Mouse (Mus musculus) liver, embryonic 13.5 days (tissue): ENCODE results near the gene Chic1. TPM values are rescaled to one million over a fixed set of nuclear protein-coding genes. Genes with fewer than 3 reads are reported as not detected.
A peak's percentile ranks its signal among the peaks of the same experiment; 100 is the strongest.

Experiments
- ATAC-seq: fragments of 200-750 bp; cut with Nextera tagmentation; 2 replicates; pipeline ENCODE4 v1.8.0; 2017; ENCODE audit warnings: low read depth, mild to moderate bottlenecking, moderate number of reproducible peaks, moderate library complexity
- DNase-seq: peaks from one replicate; pipeline ENCODE4 v3.0.0; 2022
- H3K27ac ChIP-seq: fragments of 300-500 bp; sonication (generic); 2 replicates; pipeline ENCODE4 v1.5.1; 2015; ENCODE audit warnings: moderate library complexity, mild to moderate bottlenecking, inconsistent platforms
- H3K27me3 ChIP-seq: fragments of 300-500 bp; sonication (generic); 2 replicates; pipeline ENCODE4 v1.6.1; 2015; ENCODE audit warnings: mild to moderate bottlenecking, inconsistent platforms
- H3K36me3 ChIP-seq: fragments of 300-500 bp; sonication (generic); 2 replicates; pipeline ENCODE4 v1.6.1; 2015; ENCODE audit warnings: mild to moderate bottlenecking, inconsistent platforms
- H3K4me1 ChIP-seq: fragments of 300-500 bp; sonication (generic); replicated peaks from 2 replicates; pipeline ENCODE4 v1.6.1; 2015; ENCODE audit warnings: inconsistent platforms
- H3K4me2 ChIP-seq: fragments of 300-500 bp; sonication (generic); 2 replicates; pipeline ENCODE4 v1.6.1; 2015; ENCODE audit warnings: inconsistent platforms, mild to moderate bottlenecking, moderate library complexity
- H3K4me3 ChIP-seq: fragments of 300-500 bp; sonication (generic); replicated peaks from 2 replicates; pipeline ENCODE4 v1.5.1; 2015; ENCODE audit warnings: mild to moderate bottlenecking, inconsistent platforms
- H3K9ac ChIP-seq: fragments of 300-500 bp; sonication (generic); 2 replicates; pipeline ENCODE4 v1.6.1; 2015; ENCODE audit warnings: mild to moderate bottlenecking, inconsistent platforms
- H3K9me3 ChIP-seq: fragments of 300-500 bp; sonication (generic); replicated peaks from 2 replicates; pipeline ENCODE4 v1.6.1; 2016; ENCODE audit warnings: inconsistent platforms
- WGBS: fragments of 180-500 bp; shearing (Covaris S2); methylation state at CpG from one replicate; pipeline ENCODE4 v1.1.7; 2015; ENCODE audit not compliant: insufficient replicate concordance; 5-methylcytosine and 5-hydroxymethylcytosine counted together
- polyA plus RNA-seq: library from polyadenylated mRNA; unstranded; fragments of >200 nt; fragmentation: Nextera tagmentation; extraction: Ambion mirVana; gene quantifications from 2 replicates; pipeline ENCODE4 v1.2.1, GENCODE M21; 2015

Chic1 gene
- polyA plus RNA-seq, 1 experiment from 2014 or later: 0.35 TPM

DNA sequence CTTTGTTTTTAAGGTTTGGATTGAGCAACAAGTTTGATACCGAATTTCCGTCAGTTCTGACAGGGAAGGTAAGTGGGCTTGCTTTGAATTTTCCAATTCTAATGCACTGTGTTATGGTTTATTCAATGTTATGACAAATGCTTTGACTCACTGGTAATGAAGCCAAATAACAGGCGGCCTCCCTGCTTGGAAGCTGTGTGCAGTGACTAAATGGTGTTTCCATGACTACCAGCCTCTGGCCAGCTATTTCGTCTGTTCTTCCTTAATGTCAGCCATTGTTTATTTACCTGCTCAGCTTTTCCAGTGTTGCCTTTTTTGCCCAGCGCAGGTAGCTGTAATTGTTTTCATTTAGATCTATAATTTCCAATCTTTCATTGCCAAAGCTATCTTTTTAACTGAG, 9.9 kb downstream of the Chic1 start:
- H3K9me3 ChIP-seq: no peaks in the 10 kb centered on the region
- H3K36me3 ChIP-seq: no peaks in the 10 kb centered on the region
- no peak overlapping the region for H3K27ac ChIP-seq
- H3K4me1 ChIP-seq: no peaks in the 10 kb centered on the region
- DNase-seq: no peak
- peaks cover 14% of the 10 kb centered on the region; the same call in 1 of the 2 replicates for H3K27me3 ChIP-seq
- no peak for ATAC-seq
- 60% methylated on average over 5 of the region's 5 CpGs for WGBS
- H3K9ac ChIP-seq: no peak overlapping the region
- H3K4me2 ChIP-seq: no peak overlapping the region
- no peak overlapping the region for H3K4me3 ChIP-seq

DNA sequence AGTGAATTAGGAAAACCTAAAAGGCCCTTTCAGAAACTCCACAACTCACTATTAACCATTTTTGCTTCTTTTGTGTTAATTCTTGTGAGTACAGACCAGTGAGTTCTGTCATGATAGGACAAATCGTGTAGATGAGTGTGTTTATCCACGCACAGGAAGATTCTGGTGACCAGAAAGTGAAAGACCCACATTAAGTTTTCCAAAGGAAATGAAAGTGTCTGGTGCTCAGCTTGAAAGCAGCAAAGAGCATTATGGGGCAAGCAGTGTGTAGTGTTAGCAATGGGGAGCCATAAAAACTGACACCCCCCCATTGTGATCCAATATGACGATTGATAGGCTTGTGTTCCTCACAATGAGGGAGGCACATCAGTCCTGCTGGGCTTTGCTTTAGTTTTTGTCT, 12.4 kb downstream of the Chic1 start:
- H3K4me1 ChIP-seq: no peaks in the 10 kb centered on the region
- no peaks in the 10 kb centered on the region for H3K36me3 ChIP-seq
- H3K4me2 ChIP-seq: no peak overlapping the region
- H3K4me3 ChIP-seq: no peak overlapping the region
- no peaks in the 10 kb centered on the region for H3K9me3 ChIP-seq
- ATAC-seq (no peak), DNase-seq (no peak)
- no peak overlapping the region for H3K9ac ChIP-seq
- H3K27ac ChIP-seq: no peak overlapping the region
- 57% methylated on average over 3 of the region's 3 CpGs for WGBS
- peaks cover 10% of the 10 kb centered on the region; the same call in 1 of the 2 replicates for H3K27me3 ChIP-seq

- Histone ChIP-seq H3K9ac (no peak overlapping the region), H3K27me3 (peaks cover 10% of the 10 kb centered on the region; the same call in 1 of the 2 replicates), H3K4me3 (no peak overlapping the region), H3K4me1 (no peaks in the 10 kb centered on the region), H3K4me2 (no peak overlapping the region), H3K27ac (no peak overlapping the region), H3K9me3 (no peaks in the 10 kb centered on the region), H3K36me3 (no peaks in the 10 kb centered on the region)
- DNase-seq: no peak
- WGBS: 38% methylated on average over 2 of the region's 2 CpGs
- no peak for ATAC-seq
Measured at GRCm38 (mm10) chrX:103371221-103371620, 14.9 kb downstream of the Chic1 start.

DNA sequence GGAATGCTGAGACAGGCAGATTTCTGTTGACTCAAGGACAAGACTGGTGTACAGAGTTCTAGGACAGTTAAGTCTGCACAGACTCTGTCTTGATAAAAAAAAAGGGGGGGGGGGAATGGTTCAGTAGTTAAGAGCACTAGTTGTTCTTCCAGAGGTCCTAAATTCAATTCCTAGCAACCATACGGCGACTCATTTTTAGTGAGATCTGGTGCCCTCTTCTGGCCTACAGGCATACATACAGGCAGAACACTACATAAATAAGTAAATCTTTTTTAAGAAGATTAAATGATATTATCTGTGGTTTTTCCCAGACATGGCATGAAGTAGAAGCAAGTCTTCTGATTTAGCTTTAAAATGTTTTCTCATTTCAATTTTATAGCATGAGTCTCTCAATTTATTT, 15.4 kb downstream of the Chic1 start:
- no peaks in the 10 kb centered on the region for H3K9me3 ChIP-seq
- H3K4me3 ChIP-seq: no peak overlapping the region
- H3K27me3 ChIP-seq: peaks cover 10% of the 10 kb centered on the region; the same call in 1 of the 2 replicates
- no peak for DNase-seq
- H3K4me2 ChIP-seq: no peak overlapping the region
- WGBS: 27% methylated on average over 2 of the region's 2 CpGs
- H3K27ac ChIP-seq: no peak overlapping the region
- ATAC-seq: no peak
- no peak overlapping the region for H3K9ac ChIP-seq
- H3K36me3 ChIP-seq: no peaks in the 10 kb centered on the region
- H3K4me1 ChIP-seq: no peaks in the 10 kb centered on the region

- 48% methylated on average over 5 of the region's 5 CpGs for WGBS
- ATAC-seq (no peak), DNase-seq (no peak)
Measured at GRCm38 (mm10) chrX:103374250-103374649, 18.0 kb downstream of the Chic1 start.

GRCm38 (mm10) chrX:103384528-103384927, 28.3 kb downstream of the Chic1 start:
- no peak overlapping the region for H3K9ac ChIP-seq
- ATAC-seq: no peak
- no peak overlapping the region for H3K4me2 ChIP-seq
- H3K27me3 ChIP-seq: peaks cover 3% of the 10 kb centered on the region; the same call in 1 of the 2 replicates
- H3K9me3 ChIP-seq: no peaks in the 10 kb centered on the region
- H3K27ac ChIP-seq: no peak overlapping the region
- 48% methylated on average over 3 of the region's 3 CpGs for WGBS
- H3K4me1 ChIP-seq: no peaks in the 10 kb centered on the region
- no peaks in the 10 kb centered on the region for H3K36me3 ChIP-seq
- no peak for DNase-seq
- no peak overlapping the region for H3K4me3 ChIP-seq

More at GRCm38 (mm10) chrX:103374250-103374649, 18.0 kb downstream of the Chic1 start:
- Histone ChIP-seq H3K4me3 (no peak overlapping the region), H3K9me3 (no peaks in the 10 kb centered on the region), H3K27ac (no peak overlapping the region), H3K4me2 (no peak overlapping the region), H3K9ac (no peak overlapping the region), H3K4me1 (no peaks in the 10 kb centered on the region), H3K36me3 (no peaks in the 10 kb centered on the region), H3K27me3 (peaks cover 7% of the 10 kb centered on the region; the same call in 1 of the 2 replicates)

DNA sequence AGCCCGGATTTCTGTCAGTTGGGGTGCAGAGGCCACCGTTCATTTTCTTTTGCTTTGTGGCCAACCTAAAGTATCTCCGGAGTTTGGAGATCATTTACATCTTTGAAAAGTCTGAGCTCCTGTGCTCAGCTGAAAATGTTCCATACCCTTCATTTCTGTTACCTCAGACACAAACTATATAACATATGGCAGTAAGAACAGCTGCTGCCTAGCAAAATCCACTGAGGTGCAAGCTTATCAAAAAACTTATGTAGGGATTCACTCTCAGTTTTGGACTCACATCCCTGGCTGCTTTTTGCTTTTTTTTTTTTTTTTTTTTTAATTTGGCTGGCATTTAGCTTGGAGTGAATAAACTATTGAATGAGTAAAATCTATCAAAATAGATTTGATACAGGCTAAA, 31.9 kb downstream of the Chic1 start:
- WGBS: 73% methylated on average over 3 of the region's 3 CpGs
- no peak for DNase-seq
- no peak overlapping the region for H3K9ac ChIP-seq
- no peaks in the 10 kb centered on the region for H3K9me3 ChIP-seq
- H3K4me2 ChIP-seq: no peak overlapping the region
- H3K36me3 ChIP-seq: no peaks in the 10 kb centered on the region
- H3K27ac ChIP-seq: no peak overlapping the region
- no peaks in the 10 kb centered on the region for H3K4me1 ChIP-seq
- no peak overlapping the region for H3K4me3 ChIP-seq
- ATAC-seq: no peak
- H3K27me3 ChIP-seq: peaks cover 6% of the 10 kb centered on the region

GRCm38 (mm10) chrX:103393841-103394240, 37.6 kb downstream of the Chic1 start:
- Histone ChIP-seq H3K27ac (no peak overlapping the region), H3K36me3 (no peaks in the 10 kb centered on the region), H3K4me2 (no peak overlapping the region), H3K9ac (no peak overlapping the region), H3K4me1 (no peaks in the 10 kb centered on the region), H3K4me3 (no peak overlapping the region), H3K27me3 (peaks cover 29% of the 10 kb centered on the region), H3K9me3 (no peaks in the 10 kb centered on the region)
- WGBS: 15% methylated on average over 1 of the region's 1 CpGs
- no peak for DNase-seq
- no peak for ATAC-seq

DNA sequence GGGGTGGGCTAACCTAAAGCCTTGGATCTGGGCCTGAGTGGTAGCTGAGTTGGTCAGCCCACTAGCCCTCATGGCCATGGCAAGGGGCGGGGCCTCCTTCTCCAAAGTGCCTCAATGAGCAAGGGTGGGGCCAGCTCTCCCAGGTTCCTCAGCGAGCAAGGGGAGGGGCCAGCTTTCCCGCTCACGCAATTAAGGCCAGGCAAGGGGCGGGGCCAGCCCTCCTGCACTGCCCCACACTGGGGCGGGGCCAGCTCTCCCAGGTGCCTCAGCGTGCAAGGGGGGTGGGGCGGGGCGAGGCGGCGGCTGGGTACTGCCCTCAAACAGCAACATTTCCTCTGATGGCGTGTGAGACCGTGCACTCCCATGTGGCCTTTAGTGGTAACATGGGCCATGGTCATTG, 48.7 kb downstream of the Chic1 start:
- Histone ChIP-seq H3K4me2 (no peak overlapping the region), H3K27me3 (peaks cover 13% of the 10 kb centered on the region; the same call in 1 of the 2 replicates), H3K9me3 (no peaks in the 10 kb centered on the region), H3K4me3 (no peak overlapping the region), H3K9ac (no peak overlapping the region), H3K4me1 (no peaks in the 10 kb centered on the region), H3K27ac (no peak overlapping the region), H3K36me3 (no peaks in the 10 kb centered on the region)
- DNase-seq (peak; percentile 18), ATAC-seq (peak; percentile 60; the same call in 1 of the 2 replicates)
- WGBS: 50% methylated on average over 13 of the region's 13 CpGs

GRCm38 (mm10) chrX:103414167-103414566, 57.9 kb downstream of the Chic1 start, which contains the start of gene Tsx:
Tsx (plus strand) TSS chrX:103414467.
- no peak for DNase-seq
- Histone ChIP-seq H3K36me3 (no peaks in the 10 kb centered on the region), H3K27me3 (peaks cover 33% of the 10 kb centered on the region; the same call in 1 of the 2 replicates), H3K4me1 (no peaks in the 10 kb centered on the region), H3K9me3 (no peaks in the 10 kb centered on the region), H3K27ac (no peak within 1 kb of the TSS), H3K9ac (no peak within 1 kb of the TSS), H3K4me3 (no peak within 1 kb of the TSS), H3K4me2 (no peak within 1 kb of the TSS)
- ATAC-seq: no peak
- 58% methylated on average over 5 of the region's 5 CpGs for WGBS

GRCm38 (mm10) chrX:103421710-103422109, 65.4 kb downstream of the Chic1 start, which contains the start of gene Gm26992:
Gm26992 (plus strand) TSS chrX:103422010.
- DNase-seq (no peak), ATAC-seq (no peak)
- no peak within 1 kb of the TSS for H3K9ac ChIP-seq
- WGBS: 62% methylated on average over 2 of the region's 2 CpGs
- H3K4me1 ChIP-seq: no peaks in the 10 kb centered on the region
- no peaks in the 10 kb centered on the region for H3K36me3 ChIP-seq
- no peaks in the 10 kb centered on the region for H3K9me3 ChIP-seq
- no peak within 1 kb of the TSS for H3K4me2 ChIP-seq
- H3K27ac ChIP-seq: no peak within 1 kb of the TSS
- H3K27me3 ChIP-seq: peaks cover 16% of the 10 kb centered on the region
- no peak within 1 kb of the TSS for H3K4me3 ChIP-seq

DNA sequence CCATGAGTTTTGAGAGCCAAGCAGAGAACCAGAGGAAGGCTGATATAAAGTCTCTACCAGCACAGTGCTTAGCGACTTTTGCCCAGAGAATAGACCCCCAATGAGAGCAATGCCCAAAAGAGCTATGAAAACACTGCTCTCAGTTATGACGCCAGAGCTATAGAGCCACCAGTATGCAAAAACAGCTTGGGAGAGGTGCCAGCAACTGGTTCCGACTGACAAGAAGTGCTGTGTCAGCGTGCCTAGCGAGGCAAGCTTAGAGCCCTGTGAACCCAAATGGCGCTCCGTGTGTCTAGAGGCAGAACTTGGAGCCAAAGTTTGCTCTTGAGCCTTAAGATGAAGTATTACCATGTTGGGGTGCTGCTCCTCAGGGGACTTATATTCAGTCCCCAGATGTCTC, 71.4 kb downstream of the Chic1 start:
- WGBS: 60% methylated on average over 7 of the region's 7 CpGs
- H3K36me3 ChIP-seq: no peaks in the 10 kb centered on the region
- no peak for ATAC-seq

More for the DNA sequence above, 71.4 kb downstream of the Chic1 start:
- H3K9me3 ChIP-seq: no peaks in the 10 kb centered on the region
- no peak overlapping the region for H3K4me3 ChIP-seq
- H3K27ac ChIP-seq: no peak overlapping the region
- DNase-seq: no peak
- no peak overlapping the region for H3K4me2 ChIP-seq
- no peak overlapping the region for H3K9ac ChIP-seq
- H3K4me1 ChIP-seq: no peaks in the 10 kb centered on the region
- H3K27me3 ChIP-seq: peaks cover 17% of the 10 kb centered on the region
